Mouse (Mus musculus) G1E-ER4 (cell line): ENCODE measurements around the gene Hist1h3e. TPM values are rescaled to one million over a fixed set of nuclear protein-coding genes. Genes with fewer than 3 reads are reported as not detected.
"Not testable (repeated sequence)": the region's sequence is repeated elsewhere in the genome, so short reads cannot be mapped to it uniquely, and the experiment has no call there.

Experiments used
- GATA1 ChIP-seq: IDR thresholded peaks from one replicate; pipeline ENCODE4 v1.8.0; 2012; ENCODE audit warnings: low read length, inconsistent platforms
- polyA plus RNA-seq: library from polyadenylated mRNA; stranded (reverse); fragments of >175 nt; gene quantifications from 2 replicates; pipeline ENCODE4 v1.2.3, GENCODE M21; 2012

The Hist1h3e gene
- polyA plus RNA-seq, 1 experiment, result 13.1 TPM

GRCm38 (mm10) chr13:23542999-23543607 lies 19.1 kb downstream of the Hist1h3e start, which contains the start of gene Hist1h2bh:
Hist1h2bh (minus strand) TSS chr13:23543392.
- not testable (repeated sequence) for TF ChIP-seq GATA1

- no peak for TF ChIP-seq GATA1
These were observed 20.7 kb downstream of the Hist1h3e start for GRCm38 (mm10) chr13:23541497-23541896.

DNA sequence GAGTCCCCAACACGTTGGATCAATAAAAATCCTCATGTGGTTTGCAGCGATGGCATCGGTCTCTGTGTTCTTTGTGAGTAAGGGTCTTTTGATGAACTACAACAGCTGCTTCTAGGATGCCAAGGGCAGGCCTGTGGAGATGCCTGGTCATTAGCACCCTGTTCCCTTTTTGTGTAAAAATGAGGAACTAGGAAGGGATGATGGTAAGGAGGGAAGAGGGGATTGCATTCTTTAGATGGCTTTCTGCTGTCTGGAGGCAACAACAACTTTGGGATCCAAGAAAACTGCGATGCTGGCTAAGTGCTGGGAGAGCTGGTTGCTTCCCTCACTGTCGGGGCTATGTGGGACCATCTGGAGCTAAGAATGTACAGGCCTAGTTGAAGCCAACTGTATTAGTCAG lies 23.9 kb downstream of the Hist1h3e start:
- TF ChIP-seq GATA1, result no peak

DNA sequence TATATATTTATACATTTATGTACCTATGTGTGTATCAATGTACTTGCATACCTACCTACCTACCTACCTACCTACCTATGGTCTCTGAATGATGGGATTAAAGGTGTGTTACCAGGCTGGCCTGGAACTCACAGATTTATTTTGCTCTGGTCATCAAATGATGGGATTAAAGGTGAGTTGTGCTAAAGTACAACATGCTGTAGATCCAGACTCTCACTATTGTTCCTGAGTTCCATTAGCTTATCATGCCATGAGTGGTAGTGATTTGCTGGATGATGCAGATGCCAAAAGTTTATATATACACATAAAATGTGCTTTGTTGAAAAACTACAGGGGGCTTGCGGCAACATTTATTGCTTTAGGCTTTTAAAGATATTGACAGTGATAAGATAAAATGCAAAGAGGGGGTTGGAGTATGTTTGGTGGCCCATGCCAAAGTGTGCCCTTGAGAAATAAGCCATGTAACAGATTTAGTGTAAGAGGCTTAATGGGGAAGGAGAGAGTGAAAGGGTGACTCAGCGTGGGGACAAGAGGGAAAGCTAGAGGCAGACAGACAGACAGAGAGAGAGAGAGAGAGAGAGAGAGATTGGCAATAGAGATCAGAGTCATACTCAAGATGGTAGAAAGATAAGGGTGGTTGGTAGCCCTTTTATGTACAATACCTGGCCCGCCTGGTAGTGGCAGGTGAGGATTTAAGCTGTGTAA lies 25.0 kb downstream of the Hist1h3e start:
- TF ChIP-seq GATA1, result no peak

DNA sequence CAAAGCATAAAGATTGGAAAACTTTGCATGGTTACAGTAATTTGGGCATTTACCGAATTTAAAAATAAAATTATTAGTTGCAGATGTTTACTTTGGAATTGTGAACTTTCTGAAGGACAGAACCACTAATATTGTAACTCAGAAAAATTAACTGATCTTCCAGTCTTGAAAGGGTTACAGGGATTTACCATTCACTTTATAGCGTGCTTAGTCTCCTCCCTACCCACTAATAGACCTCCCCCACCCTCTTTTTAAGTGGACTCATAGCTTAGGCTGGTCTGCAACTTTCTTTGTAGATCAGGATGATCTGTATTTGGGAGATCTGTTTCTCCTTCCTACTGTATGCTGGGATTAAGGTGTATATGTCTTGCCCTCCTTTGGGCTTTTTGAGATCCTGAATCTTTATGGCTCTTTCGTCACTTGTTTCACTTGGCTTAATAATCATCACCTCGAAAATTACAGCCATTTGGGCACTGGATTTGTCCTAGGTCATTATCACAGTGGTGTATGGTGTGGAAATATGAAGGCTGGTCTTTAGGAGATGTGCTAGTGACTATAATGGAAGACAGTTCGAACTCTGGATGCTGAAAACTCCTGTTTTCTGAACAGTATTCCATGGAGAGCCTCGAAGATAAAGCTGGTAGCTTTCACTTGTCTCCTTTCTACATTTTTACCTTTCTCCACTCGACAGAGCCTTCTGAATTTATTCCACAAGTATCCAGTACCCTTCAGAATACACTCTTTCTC lies 25.9 kb downstream of the Hist1h3e start:
- TF ChIP-seq GATA1, result no peak

DNA sequence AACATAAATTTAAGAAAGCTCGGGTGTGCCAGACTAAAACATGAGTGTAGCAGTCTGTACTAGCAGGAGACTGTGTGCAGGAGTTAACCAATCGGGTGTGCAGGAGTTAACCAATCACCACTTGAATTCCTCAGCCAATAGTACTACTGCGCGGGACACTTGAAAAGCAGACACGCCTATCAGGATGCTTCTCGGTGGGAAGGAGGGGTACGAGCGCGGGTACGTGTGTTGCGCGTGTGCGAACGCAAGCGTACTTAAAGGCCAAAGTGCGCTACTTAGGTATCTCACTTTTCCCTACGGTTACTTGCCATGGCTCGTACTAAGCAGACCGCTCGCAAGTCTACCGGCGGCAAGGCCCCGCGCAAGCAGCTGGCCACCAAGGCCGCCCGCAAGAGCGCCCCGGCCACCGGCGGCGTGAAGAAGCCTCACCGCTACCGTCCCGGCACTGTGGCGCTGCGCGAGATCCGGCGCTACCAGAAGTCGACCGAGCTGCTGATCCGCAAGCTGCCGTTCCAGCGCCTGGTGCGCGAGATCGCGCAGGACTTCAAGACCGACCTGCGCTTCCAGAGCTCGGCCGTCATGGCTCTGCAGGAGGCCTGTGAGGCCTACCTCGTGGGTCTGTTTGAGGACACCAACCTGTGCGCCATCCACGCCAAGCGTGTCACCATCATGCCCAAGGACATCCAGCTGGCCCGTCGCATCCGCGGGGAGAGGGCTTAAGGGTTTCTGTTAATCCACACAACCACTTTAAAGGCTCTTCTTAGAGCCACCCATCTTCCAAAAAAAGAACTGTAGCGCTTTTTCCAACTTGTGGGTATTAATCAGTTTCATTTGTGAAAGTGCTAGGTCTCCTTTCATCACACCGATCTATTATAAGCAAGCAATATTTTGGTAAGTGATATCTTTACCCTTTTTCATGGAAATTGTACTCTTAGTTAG lies 26.8 kb downstream of the Hist1h3e start, which contains the start of gene Hist1h3g:
TSS of gene Hist1h3g (plus strand) at position 286 of the 939 bp plus-strand sequence.
- not testable (repeated sequence) for TF ChIP-seq GATA1

- TF ChIP-seq GATA1, result no peak
These were observed 27.6 kb downstream of the Hist1h3e start for GRCm38 (mm10) chr13:23534368-23535131.

DNA sequence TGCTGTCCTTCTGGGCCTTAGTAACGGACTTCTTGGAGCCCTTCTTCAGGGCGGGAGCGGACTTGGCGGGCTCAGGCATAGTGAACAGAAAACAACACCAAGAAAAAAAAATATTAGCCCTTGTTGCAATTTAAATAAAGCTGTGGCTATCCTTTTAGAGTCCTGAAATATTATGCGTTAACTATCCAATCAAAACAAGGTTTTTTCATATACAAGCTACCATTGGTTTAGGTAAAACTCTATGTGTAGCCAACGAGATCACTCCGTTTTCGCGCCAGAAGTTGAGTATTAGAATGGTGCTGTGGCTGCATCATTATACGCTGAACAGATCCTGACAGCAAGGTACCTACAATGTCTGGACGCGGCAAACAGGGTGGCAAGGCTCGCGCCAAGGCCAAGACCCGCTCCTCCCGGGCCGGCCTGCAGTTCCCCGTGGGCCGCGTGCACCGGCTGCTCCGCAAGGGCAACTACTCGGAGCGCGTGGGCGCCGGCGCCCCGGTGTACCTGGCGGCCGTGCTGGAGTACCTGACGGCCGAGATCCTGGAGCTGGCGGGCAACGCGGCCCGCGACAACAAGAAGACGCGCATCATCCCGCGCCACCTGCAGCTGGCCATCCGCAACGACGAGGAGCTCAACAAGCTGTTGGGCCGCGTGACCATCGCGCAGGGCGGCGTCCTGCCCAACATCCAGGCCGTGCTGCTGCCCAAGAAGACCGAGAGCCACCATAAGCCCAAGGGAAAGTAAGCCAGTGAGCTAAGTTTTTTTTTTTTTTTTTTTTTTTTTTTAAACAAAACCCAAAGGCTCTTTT lies 28.4 kb downstream of the Hist1h3e start, which contains the start of gene Hist1h2af:
TSS of gene Hist1h2af (plus strand) at position 347 of the 808 bp plus-strand sequence.
- not testable (repeated sequence) for TF ChIP-seq GATA1

- no peak for TF ChIP-seq GATA1
These were observed 29.7 kb downstream of the Hist1h3e start for GRCm38 (mm10) chr13:23532262-23533075.

DNA sequence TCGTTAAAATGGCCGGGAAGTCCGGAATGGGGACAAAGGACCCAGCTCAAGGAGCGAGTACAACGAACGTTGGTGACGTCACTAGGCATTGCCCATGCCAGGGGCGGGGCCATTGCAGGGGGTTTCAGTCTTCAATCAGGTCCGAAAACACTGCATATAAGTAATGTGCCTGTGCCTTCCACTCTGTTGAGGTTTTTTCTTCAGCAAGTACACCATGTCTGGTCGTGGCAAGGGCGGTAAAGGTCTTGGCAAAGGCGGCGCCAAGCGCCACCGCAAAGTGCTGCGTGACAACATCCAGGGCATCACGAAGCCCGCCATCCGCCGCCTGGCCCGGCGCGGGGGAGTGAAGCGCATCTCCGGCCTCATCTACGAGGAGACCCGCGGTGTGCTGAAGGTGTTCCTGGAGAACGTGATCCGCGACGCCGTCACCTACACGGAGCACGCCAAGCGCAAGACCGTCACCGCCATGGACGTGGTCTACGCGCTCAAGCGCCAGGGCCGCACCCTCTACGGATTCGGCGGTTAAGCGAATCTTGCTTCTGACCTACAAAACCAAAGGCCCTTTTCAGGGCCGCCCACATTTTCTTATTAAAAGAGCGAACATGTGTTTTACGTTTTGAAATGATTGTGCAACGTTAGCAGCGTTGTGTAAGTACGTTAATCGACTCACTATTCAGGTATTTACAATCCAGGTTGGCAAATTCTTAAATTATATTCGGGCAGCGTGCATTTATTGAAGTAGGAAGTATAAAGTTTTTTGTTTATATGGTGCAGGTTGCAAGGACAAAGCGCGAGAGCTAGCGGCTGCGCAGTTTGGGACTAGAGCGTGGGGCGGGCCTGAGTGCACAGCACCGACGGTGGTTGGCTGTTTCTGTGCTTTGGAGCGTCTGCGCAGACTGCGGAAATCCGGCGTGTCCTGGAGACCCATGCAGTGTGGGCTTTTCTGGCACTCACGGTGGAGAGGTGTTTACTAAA lies 31.0 kb downstream of the Hist1h3e start, which contains the start of gene Hist1h4h:
TSS of gene Hist1h4h (plus strand) at position 150 of the 975 bp plus-strand sequence.
- no peak for TF ChIP-seq GATA1

DNA sequence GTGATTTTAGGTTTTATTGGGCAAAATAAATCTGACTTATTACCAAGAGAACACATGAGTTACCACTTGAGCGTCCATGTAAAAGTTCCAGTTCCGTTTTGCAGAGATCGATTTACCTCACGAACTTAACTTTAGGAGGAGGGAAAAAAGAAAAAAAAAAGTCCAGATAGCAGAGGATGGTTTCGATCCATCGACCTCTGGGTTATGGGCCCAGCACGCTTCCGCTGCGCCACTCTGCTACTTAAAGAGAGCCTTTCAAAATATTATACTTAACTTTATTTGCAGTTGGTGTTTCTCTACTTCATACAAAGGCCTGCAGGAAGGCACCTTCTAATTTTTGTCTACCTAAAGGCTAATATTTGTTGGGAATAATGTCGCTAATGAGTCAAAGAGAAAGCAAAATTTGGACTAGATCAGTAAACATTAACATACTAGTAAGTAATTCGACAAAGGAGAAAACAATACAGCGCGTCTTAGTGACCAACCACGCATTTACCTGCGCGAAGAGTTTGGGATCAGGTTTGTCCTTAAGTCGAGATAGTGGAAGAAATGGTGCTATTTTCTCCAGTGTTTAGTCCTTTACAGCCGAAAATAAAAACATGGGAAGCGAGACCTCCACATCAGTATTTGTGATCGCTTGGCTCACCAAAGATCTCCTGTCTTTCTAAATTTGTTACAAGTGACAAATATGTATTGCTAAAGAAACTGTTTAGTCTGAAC lies 31.8 kb downstream of the Hist1h3e start:
- no peak for TF ChIP-seq GATA1
